Mouse (Mus musculus): ENCODE data around the gene Hal. TPM values are rescaled to one million over a fixed set of nuclear protein-coding genes. Genes with fewer than 3 reads are reported as not detected.

The Hal gene
- total and polyA plus RNA-seq, 2 experiments from 2014 or later, result not detected

- no peak overlapping the region for H3K4me3 ChIP-seq (ENCODE audit: low read depth, low read length)
- no peak overlapping the region for H3K9ac ChIP-seq (replicated peaks; ENCODE audit: low read depth, low read length)
- no peak for DNase-seq (ENCODE audit: low spot score)
- no peak overlapping the region for H3K27ac ChIP-seq (ENCODE audit: low read depth)
- 65% methylated on average over 10 of the region's 10 CpGs for WGBS
- H3K27me3 ChIP-seq (ENCODE audit: control insufficient read depth, insufficient read depth, low read length), result no peaks in the 10 kb centered on the region
- no peaks in the 10 kb centered on the region for H3K9me3 ChIP-seq (replicated peaks; ENCODE audit: control insufficient read depth, low read length)
- ATAC-seq (ENCODE audit: insufficient read depth, low read depth), result no peak
- H3K4me1 ChIP-seq (ENCODE audit: control insufficient read depth, insufficient read depth), result no peaks in the 10 kb centered on the region
- H3K36me3 ChIP-seq (replicated peaks; ENCODE audit: control insufficient read depth, insufficient read depth, low read length), result no peaks in the 10 kb centered on the region
- TF ChIP-seq CTCF (IDR thresholded peaks at IDR 0.05; ENCODE audit: low read depth) (no peak), EP300 (IDR thresholded peaks at IDR 0.05; ENCODE audit: low read depth) (no peak)
- H3K4me2 ChIP-seq (ENCODE audit: low read depth, low read length), result no peak overlapping the region
Observed at GRCm38 (mm10) chr10:93500864-93501263, 12.3 kb downstream of the Hal start.

- WGBS, result 78% methylated on average over 10 of the region's 10 CpGs
- TF ChIP-seq EP300 (IDR thresholded peaks at IDR 0.05; ENCODE audit: low read depth) (no peak), CTCF (IDR thresholded peaks at IDR 0.05; ENCODE audit: low read depth) (no peak)
- Histone ChIP-seq H3K4me2 (ENCODE audit: low read depth, low read length) (no peak overlapping the region), H3K27me3 (ENCODE audit: control insufficient read depth, insufficient read depth, low read length) (no peaks in the 10 kb centered on the region), H3K4me1 (ENCODE audit: control insufficient read depth, insufficient read depth) (no peaks in the 10 kb centered on the region), H3K36me3 (replicated peaks; ENCODE audit: control insufficient read depth, insufficient read depth, low read length) (no peaks in the 10 kb centered on the region), H3K9me3 (replicated peaks; ENCODE audit: control insufficient read depth, low read length) (no peaks in the 10 kb centered on the region), H3K27ac (ENCODE audit: low read depth) (no peak overlapping the region), H3K4me3 (ENCODE audit: low read depth, low read length) (no peak overlapping the region), H3K9ac (replicated peaks; ENCODE audit: low read depth, low read length) (no peak overlapping the region)
- no peak for DNase-seq (ENCODE audit: low spot score)
- no peak for ATAC-seq (ENCODE audit: insufficient read depth, low read depth)
Observed at GRCm38 (mm10) chr10:93501346-93501745, 12.8 kb downstream of the Hal start.

GRCm38 (mm10) chr10:93508383-93508970 lies 19.9 kb downstream of the Hal start:
- Histone ChIP-seq H3K4me1 (ENCODE audit: control insufficient read depth, insufficient read depth) (no peaks in the 10 kb centered on the region), H3K4me2 (ENCODE audit: low read depth, low read length) (no peak overlapping the region), H3K9me3 (replicated peaks; ENCODE audit: control insufficient read depth, low read length) (no peaks in the 10 kb centered on the region), H3K36me3 (replicated peaks; ENCODE audit: control insufficient read depth, insufficient read depth, low read length) (no peaks in the 10 kb centered on the region), H3K27ac (ENCODE audit: low read depth) (no peak overlapping the region), H3K9ac (replicated peaks; ENCODE audit: low read depth, low read length) (no peak overlapping the region), H3K27me3 (ENCODE audit: control insufficient read depth, insufficient read depth, low read length) (no peaks in the 10 kb centered on the region), H3K4me3 (ENCODE audit: low read depth, low read length) (no peak overlapping the region)
- no peak for TF ChIP-seq CTCF (IDR thresholded peaks at IDR 0.05; ENCODE audit: low read depth)
- no peak for TF ChIP-seq EP300 (IDR thresholded peaks at IDR 0.05; ENCODE audit: low read depth)
- ATAC-seq (ENCODE audit: insufficient read depth, low read depth) (no peak), DNase-seq (ENCODE audit: low spot score) (no peak)
- 78% methylated on average over 7 of the region's 7 CpGs for WGBS

GRCm38 (mm10) chr10:93509532-93510153 lies 21.1 kb downstream of the Hal start:
- no peaks in the 10 kb centered on the region for H3K27me3 ChIP-seq (ENCODE audit: control insufficient read depth, insufficient read depth, low read length)
- WGBS, result 84% methylated on average over 15 of the region's 15 CpGs
- H3K27ac ChIP-seq (ENCODE audit: low read depth), result no peak overlapping the region
- H3K4me3 ChIP-seq (ENCODE audit: low read depth, low read length), result no peak overlapping the region
- H3K9me3 ChIP-seq (replicated peaks; ENCODE audit: control insufficient read depth, low read length), result no peaks in the 10 kb centered on the region
- DNase-seq (ENCODE audit: low spot score) (no peak), ATAC-seq (ENCODE audit: insufficient read depth, low read depth) (no peak)
- H3K9ac ChIP-seq (replicated peaks; ENCODE audit: low read depth, low read length), result no peak overlapping the region
- H3K4me2 ChIP-seq (ENCODE audit: low read depth, low read length), result no peak overlapping the region
- no peaks in the 10 kb centered on the region for H3K4me1 ChIP-seq (ENCODE audit: control insufficient read depth, insufficient read depth)
- TF ChIP-seq CTCF (IDR thresholded peaks at IDR 0.05; ENCODE audit: low read depth) (no peak), EP300 (IDR thresholded peaks at IDR 0.05; ENCODE audit: low read depth) (no peak)
- H3K36me3 ChIP-seq (replicated peaks; ENCODE audit: control insufficient read depth, insufficient read depth, low read length), result no peaks in the 10 kb centered on the region

- Histone ChIP-seq H3K27me3 (ENCODE audit: control insufficient read depth, insufficient read depth, low read length) (no peaks in the 10 kb centered on the region), H3K9me3 (replicated peaks; ENCODE audit: control insufficient read depth, low read length) (no peaks in the 10 kb centered on the region), H3K4me3 (ENCODE audit: low read depth, low read length) (no peak overlapping the region), H3K9ac (replicated peaks; ENCODE audit: low read depth, low read length) (no peak overlapping the region), H3K36me3 (replicated peaks; ENCODE audit: control insufficient read depth, insufficient read depth, low read length) (no peaks in the 10 kb centered on the region), H3K4me1 (ENCODE audit: control insufficient read depth, insufficient read depth) (no peaks in the 10 kb centered on the region), H3K4me2 (ENCODE audit: low read depth, low read length) (no peak overlapping the region), H3K27ac (ENCODE audit: low read depth) (no peak overlapping the region)
- ATAC-seq (ENCODE audit: insufficient read depth, low read depth) (no peak), DNase-seq (ENCODE audit: low spot score) (no peak)
- WGBS, result 27% methylated on average over 1 of the region's 1 CpGs
- no peak for TF ChIP-seq CTCF (IDR thresholded peaks at IDR 0.05; ENCODE audit: low read depth)
- no peak for TF ChIP-seq EP300 (IDR thresholded peaks at IDR 0.05; ENCODE audit: low read depth)
Observed at GRCm38 (mm10) chr10:93515419-93515818, 26.9 kb downstream of the Hal start.

GRCm38 (mm10) chr10:93515927-93516326 lies 27.4 kb downstream of the Hal start:
- no peaks in the 10 kb centered on the region for H3K4me1 ChIP-seq (ENCODE audit: control insufficient read depth, insufficient read depth)
- no peak overlapping the region for H3K4me2 ChIP-seq (ENCODE audit: low read depth, low read length)
- DNase-seq (ENCODE audit: low spot score), result no peak
- no peak overlapping the region for H3K4me3 ChIP-seq (ENCODE audit: low read depth, low read length)
- 87% methylated on average over 12 of the region's 12 CpGs for WGBS
- H3K27ac ChIP-seq (ENCODE audit: low read depth), result no peak overlapping the region
- TF ChIP-seq CTCF (IDR thresholded peaks at IDR 0.05; ENCODE audit: low read depth) (no peak), EP300 (IDR thresholded peaks at IDR 0.05; ENCODE audit: low read depth) (no peak)
- no peak for ATAC-seq (ENCODE audit: insufficient read depth, low read depth)
- H3K9ac ChIP-seq (replicated peaks; ENCODE audit: low read depth, low read length), result no peak overlapping the region
- no peaks in the 10 kb centered on the region for H3K27me3 ChIP-seq (ENCODE audit: control insufficient read depth, insufficient read depth, low read length)
- H3K36me3 ChIP-seq (replicated peaks; ENCODE audit: control insufficient read depth, insufficient read depth, low read length), result no peaks in the 10 kb centered on the region
- no peaks in the 10 kb centered on the region for H3K9me3 ChIP-seq (replicated peaks; ENCODE audit: control insufficient read depth, low read length)

All from heart, postnatal 0 days (tissue).